ENCODE assay signal across 8 mouse cellular contexts in the genomic region with DNA sequence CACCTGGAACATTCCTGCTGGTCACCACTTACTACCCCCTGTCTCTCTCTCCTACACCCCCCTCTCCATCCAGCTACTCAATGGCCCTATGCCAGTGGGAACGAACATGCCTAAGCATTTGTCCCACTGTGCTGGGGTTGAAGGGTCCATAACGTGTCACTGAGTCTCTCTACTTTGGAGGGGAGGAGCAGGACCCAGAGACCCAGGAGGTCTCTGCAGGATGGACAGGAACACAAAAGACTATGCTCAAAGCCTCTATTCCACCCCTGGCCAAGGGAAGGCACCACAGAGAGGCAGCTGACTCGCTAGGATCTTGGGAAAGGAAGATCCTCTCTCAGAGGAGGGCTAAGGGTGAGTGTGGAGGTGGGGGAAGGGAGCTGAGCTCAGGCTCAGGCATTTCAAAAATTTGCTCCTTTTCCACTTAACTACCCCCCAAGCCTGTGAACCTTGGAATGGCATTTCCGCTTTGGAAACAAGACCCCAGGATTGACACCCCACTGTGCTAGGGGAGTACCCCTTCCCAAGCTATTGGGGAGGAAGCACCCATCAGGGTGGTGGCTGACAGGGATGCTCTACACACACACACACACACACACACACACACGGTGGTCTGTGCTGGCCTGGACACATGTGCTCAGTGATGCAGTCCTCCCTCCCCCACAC. TPM values are rescaled to one million over a fixed set of nuclear protein-coding genes. Genes with fewer than 3 reads are reported as not detected.
DNase-seq lines count a peak whose midpoint lies in the region; ATAC-seq lines count a peak whose summit lies in the region.

No protein-coding gene starts in this region.

- no peaks in the 10 kb centered on the region for H3K9me3 ChIP-seq in intestine, embryonic 16.5 days (ENCODE audit: control insufficient read depth, low read length)
- H3K9me3 ChIP-seq in midbrain, embryonic 15.5 days = no peaks in the 10 kb centered on the region

- no peaks in the 10 kb centered on the region for H3K36me3 ChIP-seq in intestine, embryonic 16.5 days (ENCODE audit: control insufficient read depth, insufficient read depth, low read length)
- H3K36me3 ChIP-seq in midbrain, embryonic 15.5 days (replicated peaks) = no peaks in the 10 kb centered on the region

- DNase-seq in cerebellum, adult 9-11 months = peak; percentile 63
- DNase-seq in ovary, postnatal 36 days (ENCODE audit: low spot score) = peak; percentile 5
- DNase-seq in ovary, postnatal 14 days (ENCODE audit: low spot score) = no peak
- DNase-seq in adrenal gland, adult 2 months = no peak

- H3K27me3 ChIP-seq in intestine, embryonic 16.5 days (replicated peaks; ENCODE audit: control insufficient read depth, insufficient read depth, low read length) = no peaks in the 10 kb centered on the region
- no peaks in the 10 kb centered on the region for H3K27me3 ChIP-seq in midbrain, embryonic 15.5 days (replicated peaks)

- WGBS in intestine, embryonic 16.5 days = 28% methylated on average over 5 of the region's 5 CpGs
- WGBS in midbrain, embryonic 15.5 days = 11% methylated on average over 5 of the region's 5 CpGs

- peak overlapping the region; percentile 59; the same call in 1 of the 2 replicates for H3K9ac ChIP-seq in intestine, embryonic 16.5 days (ENCODE audit: low read depth, low read length)
- no peak overlapping the region for H3K9ac ChIP-seq in midbrain, embryonic 15.5 days

- H3K27ac ChIP-seq in intestine, embryonic 16.5 days (ENCODE audit: low read length) = peak overlapping the region; percentile 95
- peak overlapping the region; percentile 81; the same call in 1 of the 2 replicates for H3K27ac ChIP-seq in midbrain, embryonic 15.5 days

- H3K4me3 ChIP-seq in intestine, embryonic 16.5 days (ENCODE audit: low read length) = no peak overlapping the region
- H3K4me3 ChIP-seq in midbrain, embryonic 15.5 days = no peak overlapping the region

- no peak for ATAC-seq in cerebellum, adult (ENCODE audit: insufficient number of reproducible peaks, low FRiP score, low TSS enrichment)
- no peak for ATAC-seq in intestine, embryonic 16.5 days
- ATAC-seq in midbrain, embryonic 15.5 days (replicated peaks) = no peak
- no peak for ATAC-seq in megakaryocyte progenitor cell, adult 5-6 weeks (replicated peaks; ENCODE audit: poor library complexity)

- peaks cover 79% of the 10 kb centered on the region for H3K4me1 ChIP-seq in intestine, embryonic 16.5 days (ENCODE audit: control insufficient read depth, insufficient read depth, low read length)
- H3K4me1 ChIP-seq in midbrain, embryonic 15.5 days = peaks cover 89% of the 10 kb centered on the region

- H3K4me2 ChIP-seq in intestine, embryonic 16.5 days (ENCODE audit: low read depth, low read length) = no peak overlapping the region
- no peak overlapping the region for H3K4me2 ChIP-seq in midbrain, embryonic 15.5 days

RNA-seq across cellular contexts. Expression of gene Bcar1, which starts 9.9 kb away (rescaled TPM):
- 44.6 and 48.5 TPM in 2 replicates for polyA plus RNA-seq in intestine, embryonic 16.5 days (2015; fragmentation: Nextera tagmentation; extraction: Ambion mirVana)
- polyA plus RNA-seq in midbrain, embryonic 15.5 days (2015; fragmentation: Nextera tagmentation; extraction: Ambion mirVana) = 51.9 and 55.8 TPM in 2 replicates
- total RNA-seq in megakaryocyte progenitor cell, adult 5-6 weeks (2015) = 0.15 TPM in 1 of 2 replicates, not detected in the other
- total RNA-seq in megakaryocyte progenitor cell, adult 5-6 weeks (2017) = not detected in 2 replicates
- total RNA-seq in adrenal gland, adult 2 months (2021) = 10 to 100 TPM; 76.9 to 91.2 TPM
- 204 and 210 TPM in 2 replicates for polyA plus RNA-seq in adrenal gland, adult 2 months (2012; rRNA removed)

RNA-seq across cellular contexts. Expression of gene Ctrb1, which starts 42.9 kb away (rescaled TPM):
- polyA plus RNA-seq in intestine, embryonic 16.5 days (2015; fragmentation: Nextera tagmentation; extraction: Ambion mirVana) = 1,904 and 2,500 TPM in 2 replicates
- polyA plus RNA-seq in midbrain, embryonic 15.5 days (2015; fragmentation: Nextera tagmentation; extraction: Ambion mirVana) = 2.5 TPM in 1 of 2 replicates, not detected in the other
- not detected in 2 replicates for total RNA-seq in megakaryocyte progenitor cell, adult 5-6 weeks (2015)
- total RNA-seq in megakaryocyte progenitor cell, adult 5-6 weeks (2017) = not detected in 2 replicates
- total RNA-seq in adrenal gland, adult 2 months (2021) = under 1 TPM in 1 of 2 experiments, not detected in 1; 0.90 TPM
- polyA plus RNA-seq in adrenal gland, adult 2 months (2012; rRNA removed) = 0.51 and 0.67 TPM in 2 replicates

Comparison
In these comparisons a context has a peak if more than half of its experiments do, and no peak if none do; other contexts are left out.
1. DNase-seq: peak in cerebellum, adult 9-11 months (single experiment) and ovary, postnatal 36 days (single experiment); none in ovary, postnatal 14 days (single experiment) and adrenal gland, adult 2 months (single experiment).
2. RNA of gene Ctrb1, which starts 42.9 kb away (polyA plus RNA-seq): 1,904 to 2,500 TPM in intestine, embryonic 16.5 days; 2.5 TPM in midbrain, embryonic 15.5 days and 0.51 to 0.67 TPM in adrenal gland, adult 2 months; every median in the first group is over 100 times any median in the second.